Mouse (Mus musculus) kidney, postnatal 0 days (tissue): ENCODE results near the gene Spz1. TPM values are rescaled to one million over a fixed set of nuclear protein-coding genes. Genes with fewer than 3 reads are reported as not detected.

Experiments
- ATAC-seq: fragments of 200-750 bp; cut with Nextera tagmentation; replicated peaks from 2 replicates; pipeline ENCODE4 v1.8.0; 2017; ENCODE audit warnings: low read depth, moderate number of reproducible peaks, moderate TSS enrichment, moderate library complexity; ENCODE audit not compliant: low FRiP score
- DNase-seq: peaks from one replicate; pipeline ENCODE4 v3.0.0-alpha.2; 2016; ENCODE audit warnings: low spot score
- H3K27ac ChIP-seq: fragments of 300-500 bp; sonication (generic); 2 replicates; pipeline ENCODE4 v1.5.1; 2014; ENCODE audit warnings: mild to moderate bottlenecking
- H3K27me3 ChIP-seq: fragments of 300-500 bp; sonication (generic); 2 replicates; pipeline ENCODE4 v1.6.1; 2014; ENCODE audit warnings: low read length, mixed read lengths; ENCODE audit not compliant: insufficient read depth
- H3K36me3 ChIP-seq: fragments of 300-500 bp; sonication (generic); 2 replicates; pipeline ENCODE4 v1.6.1; 2014; ENCODE audit warnings: low read length, mixed read lengths; ENCODE audit not compliant: insufficient read depth
- H3K4me1 ChIP-seq: fragments of 300-500 bp; sonication (generic); replicated peaks from 2 replicates; pipeline ENCODE4 v1.6.1; 2014; ENCODE audit warnings: antibody characterized with exemption, low read length, mixed read lengths; ENCODE audit not compliant: insufficient read depth
- H3K4me2 ChIP-seq: fragments of 300-500 bp; sonication (generic); 2 replicates; pipeline ENCODE4 v1.6.1; 2014; ENCODE audit warnings: mild to moderate bottlenecking, low read length, moderate library complexity, mixed read lengths
- H3K4me3 ChIP-seq: fragments of 300-500 bp; sonication (generic); replicated peaks from 2 replicates; pipeline ENCODE4 v1.5.1; 2014; ENCODE audit warnings: low read depth, low read length
- H3K9ac ChIP-seq: fragments of 300-500 bp; sonication (generic); 2 replicates; pipeline ENCODE4 v1.6.1; 2014; ENCODE audit warnings: low read depth, low read length
- H3K9me3 ChIP-seq: fragments of 300-500 bp; sonication (generic); replicated peaks from 2 replicates; pipeline ENCODE4 v1.6.1; 2016; ENCODE audit warnings: low read length, inconsistent platforms, mixed read lengths
- CTCF ChIP-seq: IDR thresholded peaks from 2 replicates; pipeline ENCODE4 v1.5.1; 2016; ENCODE audit warnings: antibody characterized with exemption, low read depth, mild to moderate bottlenecking, moderate library complexity
- WGBS: fragments of 180-500 bp; shearing (Covaris S2); extraction: QIAGEN DNeasy Blood & Tissue Kit; methylation state at CpG from one replicate; pipeline ENCODE4 v1.1.7; 2014; 5-methylcytosine and 5-hydroxymethylcytosine counted together
- polyA plus RNA-seq: library from polyadenylated mRNA; unstranded; fragments of >200 nt; fragmentation: Nextera tagmentation; extraction: Ambion mirVana; gene quantifications from 2 replicates; pipeline ENCODE4 v1.2.1, GENCODE M21; 2015

The Spz1 gene
- polyA plus RNA-seq, 1 experiment from 2014 or later = not detected

- 44% methylated on average over 8 of the region's 8 CpGs for WGBS
Measured at GRCm38 (mm10) chr13:92584094-92584717, 8.2 kb upstream of the Spz1 start.

GRCm38 (mm10) chr13:92580220-92581043 lies 4.5 kb upstream of the Spz1 start:
- Histone ChIP-seq H3K4me1 (no peaks in the 10 kb centered on the region), H3K4me2 (no peak overlapping the region), H3K9ac (no peak overlapping the region), H3K4me3 (no peak overlapping the region), H3K9me3 (no peaks in the 10 kb centered on the region), H3K27ac (no peak overlapping the region), H3K36me3 (no peaks in the 10 kb centered on the region), H3K27me3 (no peaks in the 10 kb centered on the region)
- TF ChIP-seq CTCF = peak; percentile 84
- ATAC-seq (peak; percentile 49; the same call in 1 of the 2 replicates), DNase-seq (peak; percentile 90)
- WGBS = 28% methylated on average over 10 of the region's 10 CpGs

More at GRCm38 (mm10) chr13:92584094-92584717, 8.2 kb upstream of the Spz1 start:
- ATAC-seq (no peak), DNase-seq (peak; percentile 90)
- H3K4me2 ChIP-seq = no peak overlapping the region
- no peak for TF ChIP-seq CTCF
- 0 out of 2 replicates have a peak overlapping the region, but pooled peaks have one; percentile 42 for H3K27ac ChIP-seq
- 0 out of 2 replicates have a peak, but pooled peaks cover 3% of the 10 kb centered on the region for H3K4me1 ChIP-seq
- H3K9me3 ChIP-seq = no peaks in the 10 kb centered on the region
- no peaks in the 10 kb centered on the region for H3K27me3 ChIP-seq
- H3K36me3 ChIP-seq = no peaks in the 10 kb centered on the region
- no peak overlapping the region for H3K4me3 ChIP-seq
- H3K9ac ChIP-seq = no peak overlapping the region

- H3K9ac ChIP-seq = no peak overlapping the region
- no peak for TF ChIP-seq CTCF
- H3K36me3 ChIP-seq = no peaks in the 10 kb centered on the region
- no peak for DNase-seq
- H3K27me3 ChIP-seq = no peaks in the 10 kb centered on the region
- H3K9me3 ChIP-seq = no peaks in the 10 kb centered on the region
- H3K4me1 ChIP-seq = no peaks in the 10 kb centered on the region
- WGBS = 75% methylated on average over 4 of the region's 4 CpGs
- no peak overlapping the region for H3K27ac ChIP-seq
- no peak overlapping the region for H3K4me2 ChIP-seq
- ATAC-seq = no peak
- H3K4me3 ChIP-seq = no peak overlapping the region
Measured at GRCm38 (mm10) chr13:92578210-92578609, 2.2 kb upstream of the Spz1 start.

GRCm38 (mm10) chr13:92576688-92577087 lies 716 bp upstream of the Spz1 start:
- Histone ChIP-seq H3K27ac (no peak overlapping the region), H3K4me2 (no peak overlapping the region), H3K27me3 (no peaks in the 10 kb centered on the region), H3K4me1 (no peaks in the 10 kb centered on the region), H3K9me3 (no peaks in the 10 kb centered on the region), H3K36me3 (no peaks in the 10 kb centered on the region), H3K9ac (no peak overlapping the region), H3K4me3 (no peak overlapping the region)
- no peak for TF ChIP-seq CTCF
- WGBS = 66% methylated on average over 6 of the region's 6 CpGs
- ATAC-seq = no peak
- no peak for DNase-seq

- WGBS = 74% methylated on average over 5 of the region's 5 CpGs
- H3K27me3 ChIP-seq = no peaks in the 10 kb centered on the region
- no peak for DNase-seq
- H3K9me3 ChIP-seq = no peaks in the 10 kb centered on the region
- no peak overlapping the region for H3K27ac ChIP-seq
- H3K4me3 ChIP-seq = no peak overlapping the region
- no peak for TF ChIP-seq CTCF
- ATAC-seq = no peak
- no peak overlapping the region for H3K4me2 ChIP-seq
- no peak overlapping the region for H3K9ac ChIP-seq
- H3K36me3 ChIP-seq = no peaks in the 10 kb centered on the region
- H3K4me1 ChIP-seq = no peaks in the 10 kb centered on the region
Measured at GRCm38 (mm10) chr13:92559429-92559828, 16.5 kb downstream of the Spz1 start.

- 49% methylated on average over 2 of the region's 2 CpGs for WGBS
- H3K9ac ChIP-seq = no peak overlapping the region
- H3K4me2 ChIP-seq = no peak overlapping the region
- DNase-seq = no peak
- ATAC-seq = no peak
- H3K27ac ChIP-seq = no peak overlapping the region
- no peaks in the 10 kb centered on the region for H3K4me1 ChIP-seq
- H3K9me3 ChIP-seq = no peaks in the 10 kb centered on the region
- H3K27me3 ChIP-seq = no peaks in the 10 kb centered on the region
- no peak for TF ChIP-seq CTCF
- H3K4me3 ChIP-seq = no peak overlapping the region
- H3K36me3 ChIP-seq = no peaks in the 10 kb centered on the region
Measured at GRCm38 (mm10) chr13:92557229-92557628, 18.7 kb downstream of the Spz1 start.
